Mouse (Mus musculus) spleen, adult 18-20 months (tissue): ENCODE results near the gene Myh13.
A peak's percentile ranks its signal among the peaks of the same experiment; 100 is the strongest.

Source experiments
- DNase-seq, 2 experiments: peaks; one replicate each; pipeline ENCODE4 v3.0.0; 2022; ENCODE audit warnings: mixed read lengths in 2 of 2

The Myh13 gene

GRCm38 (mm10) chr11:67321358-67321757 is at the start of gene Myh13:
Gene Myh13 (plus strand): TSS chr11:67321658.
- DNase-seq, result no peak

DNA sequence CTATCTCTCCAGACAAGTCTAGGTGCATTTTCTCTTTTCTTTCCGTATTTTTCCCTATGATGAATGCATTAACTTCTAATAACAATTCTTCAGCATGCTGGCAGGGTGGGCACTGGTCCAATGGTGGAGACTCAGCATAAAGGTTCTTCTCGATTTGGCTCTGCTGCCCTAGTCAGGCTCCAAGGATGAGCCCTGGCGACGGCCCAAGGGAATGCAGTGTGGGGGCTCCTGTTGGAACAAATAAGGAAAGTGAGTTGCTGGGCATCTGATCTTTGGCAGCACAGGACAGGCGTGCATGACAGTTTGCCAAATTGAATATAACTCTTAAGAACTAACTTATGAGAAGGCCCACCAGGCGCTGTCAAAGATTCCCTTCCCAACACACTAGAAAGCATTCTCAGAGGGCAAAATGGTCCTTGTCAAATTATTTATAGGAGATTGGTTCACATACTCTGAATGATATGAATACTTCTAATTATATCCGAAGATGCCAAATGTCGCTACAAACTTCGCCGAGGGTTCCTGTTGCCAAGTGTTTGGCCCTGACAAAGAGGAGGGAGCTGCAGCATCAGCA is 44.8 kb upstream of the Myh13 start, which contains the start of gene Myh8:
Myh8 (plus strand) TSS at position 524 of the 574 bp plus-strand sequence.
- DNase-seq, result no peak

- DNase-seq, result no peak
Measured at GRCm38 (mm10) chr11:67293440-67293839, 28.0 kb upstream of the Myh13 start.

GRCm38 (mm10) chr11:67313733-67314452 is 7.6 kb upstream of the Myh13 start:
- no peak for DNase-seq

DNA sequence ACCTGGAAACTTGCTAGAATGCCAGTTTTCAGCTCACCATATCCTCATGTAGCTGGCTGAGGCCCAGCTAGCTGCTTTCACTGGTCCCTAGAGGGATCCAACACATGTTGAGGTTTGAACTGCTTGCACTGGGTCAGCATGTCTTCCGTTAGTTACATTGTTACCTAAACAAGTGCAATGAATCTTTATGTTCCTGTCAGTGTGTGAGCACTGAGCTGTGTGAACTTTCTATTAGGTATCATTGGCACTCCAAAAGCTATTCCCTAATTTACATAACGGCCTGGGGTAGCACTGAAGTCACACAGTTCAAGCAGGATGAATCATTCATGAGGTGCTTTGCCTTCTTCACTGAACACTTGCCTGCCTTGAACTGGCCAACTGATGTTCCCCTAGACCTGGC is 5.1 kb downstream of the Myh13 start:
- DNase-seq, result no peak

DNA sequence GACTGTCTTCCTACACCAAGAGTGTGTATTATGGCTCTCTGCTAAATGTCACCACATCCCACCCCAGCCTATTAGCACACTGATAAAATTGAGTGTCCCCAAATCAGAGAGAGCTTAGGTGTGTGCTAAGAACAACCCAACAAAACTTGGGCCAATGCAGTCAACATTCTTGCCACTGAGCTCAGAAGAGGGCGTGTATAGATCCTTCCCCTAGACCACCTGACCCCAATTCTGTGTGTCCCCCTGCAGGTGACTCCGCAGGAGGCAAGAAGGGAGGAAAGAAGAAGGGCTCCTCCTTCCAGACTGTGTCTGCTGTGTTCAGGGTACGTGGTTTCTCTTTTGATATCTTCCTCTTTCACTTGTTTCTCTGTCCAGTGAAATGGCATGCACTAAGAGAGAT is 23.1 kb downstream of the Myh13 start:
- no peak for DNase-seq

DNA sequence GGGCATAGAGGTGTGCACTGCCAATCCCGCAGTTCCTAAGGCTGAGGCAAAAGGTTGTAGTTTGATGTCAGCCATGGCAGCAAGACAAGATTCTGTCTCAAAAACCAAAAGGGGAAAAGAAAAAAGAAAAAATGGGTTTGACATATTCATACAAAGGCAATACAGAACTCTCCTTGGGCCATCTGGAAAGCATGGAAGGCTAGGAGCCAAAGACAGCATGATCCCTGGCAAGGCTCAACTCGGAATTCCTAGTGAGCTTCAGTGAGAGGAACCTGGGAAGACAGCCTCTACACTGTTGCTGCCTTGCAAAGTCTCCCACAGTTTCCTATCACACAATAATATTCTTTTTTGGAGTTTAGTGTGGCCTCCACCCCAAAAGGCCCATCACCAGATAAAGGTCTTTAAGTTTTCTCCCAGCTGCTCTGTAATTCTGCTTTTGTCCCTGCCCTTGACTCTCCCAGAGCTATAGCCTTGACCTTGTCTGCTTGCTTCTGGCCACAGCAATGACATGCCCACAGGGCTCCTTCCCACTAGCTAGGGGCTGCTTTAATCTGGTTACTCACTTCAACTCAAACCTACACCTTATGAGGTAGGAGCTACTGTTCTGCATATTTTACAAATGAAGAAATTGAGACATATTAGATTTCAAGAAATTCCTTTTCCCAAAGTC is 23.9 kb downstream of the Myh13 start:
- DNase-seq, result no peak

DNA sequence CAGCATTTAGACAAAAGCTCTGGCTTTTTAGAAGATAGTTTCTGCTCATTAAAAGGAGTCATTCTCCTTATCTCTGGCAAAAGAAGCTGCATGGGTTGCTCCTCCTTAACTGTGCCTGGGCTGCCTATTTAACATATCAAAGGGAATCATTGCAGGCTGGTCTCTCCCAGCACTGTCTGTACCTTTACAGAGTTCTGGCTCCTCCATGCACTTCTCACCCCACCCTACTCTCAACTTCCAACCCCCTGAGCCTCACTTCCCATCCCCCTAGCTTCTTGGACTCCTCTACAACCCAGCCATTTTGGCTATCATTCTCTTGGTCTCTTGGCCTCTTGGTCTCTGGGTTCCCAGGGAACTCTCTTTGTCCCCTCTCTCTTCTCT is 24.4 kb downstream of the Myh13 start:
- DNase-seq, result no peak

DNA sequence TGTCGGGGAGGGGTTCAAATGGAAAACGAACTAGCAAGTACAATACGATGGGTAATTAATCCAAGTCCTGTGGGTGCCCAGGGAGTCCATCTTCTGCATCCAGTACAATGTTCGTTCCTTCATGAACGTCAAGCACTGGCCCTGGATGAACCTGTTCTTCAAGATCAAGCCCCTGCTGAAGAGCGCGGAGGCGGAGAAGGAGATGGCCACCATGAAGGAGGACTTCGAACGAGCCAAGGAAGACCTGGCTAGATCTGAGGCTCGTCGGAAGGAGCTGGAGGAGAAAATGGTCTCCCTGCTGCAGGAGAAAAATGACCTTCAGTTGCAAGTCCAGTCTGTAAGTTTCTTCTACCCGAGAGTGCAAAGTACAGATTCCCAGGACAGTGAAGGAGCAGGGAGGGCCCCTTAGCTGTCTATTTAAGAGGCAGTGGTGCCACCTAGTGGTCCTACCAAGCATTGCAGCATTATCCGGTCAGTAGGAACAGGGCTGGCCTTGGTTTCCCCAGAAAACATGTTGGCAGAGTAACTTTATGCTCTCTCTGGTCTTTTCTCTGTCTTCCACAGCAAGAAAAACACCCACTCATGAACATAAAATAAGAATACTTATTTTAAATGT is 28.8 kb downstream of the Myh13 start:
- peak in 1 of 2 experiments; percentile 56 for DNase-seq

- no peak for DNase-seq
Measured at GRCm38 (mm10) chr11:67353011-67353410, 31.6 kb downstream of the Myh13 start.

DNA sequence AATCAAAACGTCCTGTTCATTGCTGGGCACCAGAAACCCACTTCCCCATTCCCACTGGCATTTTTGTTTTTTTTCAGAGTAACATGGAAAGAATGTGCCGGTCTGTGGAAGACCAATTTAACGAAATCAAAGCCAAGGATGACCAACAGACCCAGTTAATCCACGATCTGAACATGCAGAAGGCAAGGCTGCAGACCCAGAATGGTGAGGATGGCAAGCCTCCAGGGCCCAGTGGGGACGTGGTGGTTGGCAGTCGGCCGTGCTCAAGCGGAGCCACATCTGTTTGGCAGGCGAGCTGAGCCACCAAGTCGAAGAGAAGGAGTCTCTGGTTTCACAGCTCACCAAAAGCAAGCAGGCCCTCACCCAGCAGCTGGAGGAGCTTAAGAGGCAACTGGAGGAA is 36.6 kb downstream of the Myh13 start:
- no peak for DNase-seq

DNA sequence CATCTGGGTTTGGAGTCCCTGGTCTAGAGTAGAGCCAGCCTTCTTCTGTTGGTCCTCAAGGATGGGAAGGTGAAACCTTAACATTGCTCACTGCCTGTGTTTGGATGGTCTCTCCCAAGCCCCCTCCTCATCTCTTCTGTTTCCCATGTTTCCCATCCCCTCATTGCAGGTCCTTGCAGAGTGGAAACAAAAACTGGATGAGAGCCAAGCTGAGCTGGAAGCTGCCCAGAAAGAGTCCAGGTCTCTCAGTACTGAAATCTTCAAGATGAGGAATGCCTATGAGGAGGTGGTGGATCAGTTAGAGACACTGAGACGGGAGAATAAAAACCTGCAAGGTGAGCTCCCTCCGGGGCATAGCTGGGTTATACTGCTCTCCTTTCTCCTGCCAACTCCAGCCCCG is 40.8 kb downstream of the Myh13 start:
- no peak for DNase-seq

- DNase-seq, result no peak
Measured at GRCm38 (mm10) chr11:67364551-67364950, 43.1 kb downstream of the Myh13 start.

DNA sequence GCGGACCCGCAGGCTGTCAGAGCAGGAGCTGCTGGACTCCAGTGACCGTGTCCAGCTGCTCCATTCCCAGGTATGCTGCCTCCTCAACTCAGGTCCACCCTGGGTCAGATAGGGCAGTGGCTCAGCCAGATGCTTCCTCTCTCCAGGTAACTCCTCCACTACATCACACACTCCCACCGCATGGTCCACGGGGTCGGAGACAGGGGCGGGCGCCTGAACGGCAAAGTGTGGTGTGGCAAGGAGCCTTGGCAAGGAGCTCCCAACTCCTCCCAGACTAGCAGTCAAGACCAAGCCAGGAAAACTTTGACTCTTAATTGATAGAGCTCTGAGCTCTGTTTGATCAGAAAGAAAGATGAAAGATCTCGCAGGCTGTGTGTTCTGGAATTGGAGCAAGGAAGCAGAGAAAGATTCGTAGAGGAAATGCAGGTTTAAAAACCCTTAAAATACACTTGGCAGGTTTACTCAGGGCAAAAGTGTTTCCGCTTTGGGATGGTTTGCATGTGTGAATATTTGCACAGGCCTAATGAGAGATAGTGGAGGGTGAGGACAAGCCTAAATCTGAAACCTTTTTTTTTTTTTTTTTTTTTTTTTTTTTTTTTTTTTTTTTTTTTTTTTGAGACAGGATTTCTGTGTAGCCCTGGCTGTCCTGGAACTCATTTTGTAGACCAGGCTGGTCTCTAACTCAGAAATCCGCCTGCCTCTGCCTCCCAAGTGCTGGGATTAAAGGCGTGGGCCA is 43.7 kb downstream of the Myh13 start:
- DNase-seq, result no peak

DNA sequence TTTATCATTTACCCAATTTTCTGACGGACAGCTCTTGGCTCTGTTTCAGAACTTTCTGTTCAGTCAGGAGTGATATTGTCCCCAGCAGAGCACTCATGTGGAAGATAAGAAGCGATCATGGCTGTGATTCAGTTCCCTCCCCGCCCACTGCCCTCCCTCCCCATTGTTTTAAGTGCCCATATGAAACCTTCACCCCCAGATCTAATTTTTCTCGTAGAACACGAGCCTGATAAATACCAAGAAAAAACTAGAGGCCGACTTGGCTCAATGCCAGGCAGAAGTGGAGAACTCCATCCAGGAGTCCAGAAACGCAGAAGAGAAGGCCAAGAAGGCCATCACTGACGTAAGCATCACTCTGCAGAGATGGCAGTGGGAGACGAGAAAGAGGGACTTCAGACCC is 45.5 kb downstream of the Myh13 start:
- DNase-seq, result no peak

DNA sequence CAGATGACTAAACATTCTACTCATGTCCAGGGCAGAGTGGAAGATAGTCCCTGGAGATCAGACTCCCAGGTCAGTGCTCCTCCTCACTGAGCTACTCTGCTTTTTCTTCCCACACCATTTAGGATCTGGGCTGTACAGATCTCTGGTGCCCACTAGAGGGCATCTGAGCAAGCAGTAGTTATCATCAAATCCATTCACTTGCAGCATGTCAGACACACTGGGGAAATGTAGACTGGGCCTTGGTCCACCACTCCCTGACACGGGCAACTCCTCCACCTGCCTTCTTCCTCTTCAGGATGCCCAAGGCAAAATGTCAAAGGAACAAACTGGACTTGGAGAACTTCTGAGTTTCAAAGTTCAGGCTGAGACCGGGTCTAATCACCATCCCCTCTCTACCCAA is 51.9 kb downstream of the Myh13 start:
- DNase-seq, result peak in 1 of 2 experiments; percentile 6

DNA sequence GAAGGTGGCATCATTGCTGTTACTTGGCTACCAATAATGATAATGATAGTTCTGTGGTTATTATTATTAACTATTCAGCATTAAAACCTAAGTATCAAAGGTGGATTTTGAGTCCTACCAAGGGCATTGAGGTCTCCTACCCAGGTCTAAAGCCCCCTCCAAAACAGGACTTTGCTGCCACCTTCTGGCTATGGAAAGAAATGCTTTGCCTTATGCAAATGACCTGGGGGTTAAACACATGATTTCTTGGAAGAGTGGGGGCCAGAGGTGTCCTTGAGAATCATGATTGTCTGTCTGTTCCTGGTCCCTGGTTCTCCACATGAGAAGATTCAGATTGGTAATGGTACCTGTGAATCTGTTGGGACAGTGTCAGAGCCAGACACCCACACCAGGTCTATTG is 54.9 kb downstream of the Myh13 start:
- no peak for DNase-seq

- no peak for DNase-seq
Measured at GRCm38 (mm10) chr11:67379703-67380510, 58.4 kb downstream of the Myh13 start.

DNA sequence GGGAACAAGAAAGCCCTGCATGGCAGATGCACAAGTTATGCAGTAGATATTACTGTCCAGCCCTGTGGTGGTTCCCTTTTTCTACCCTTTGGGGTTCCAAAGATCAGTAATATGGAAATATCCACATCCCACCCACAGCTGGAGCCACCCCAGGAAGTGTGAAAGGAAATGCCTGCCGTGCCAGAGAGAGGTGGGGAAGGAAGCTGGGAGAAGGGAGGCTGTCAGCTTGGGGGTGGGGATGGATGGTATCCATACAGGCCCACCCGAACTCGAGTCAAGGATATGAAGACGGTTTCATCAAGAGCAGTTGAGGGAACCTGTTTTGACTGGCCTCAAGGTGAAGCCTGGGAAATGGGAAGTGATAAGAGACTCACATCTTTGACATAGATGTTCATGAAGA is 60.4 kb downstream of the Myh13 start:
- DNase-seq, result no peak

DNA sequence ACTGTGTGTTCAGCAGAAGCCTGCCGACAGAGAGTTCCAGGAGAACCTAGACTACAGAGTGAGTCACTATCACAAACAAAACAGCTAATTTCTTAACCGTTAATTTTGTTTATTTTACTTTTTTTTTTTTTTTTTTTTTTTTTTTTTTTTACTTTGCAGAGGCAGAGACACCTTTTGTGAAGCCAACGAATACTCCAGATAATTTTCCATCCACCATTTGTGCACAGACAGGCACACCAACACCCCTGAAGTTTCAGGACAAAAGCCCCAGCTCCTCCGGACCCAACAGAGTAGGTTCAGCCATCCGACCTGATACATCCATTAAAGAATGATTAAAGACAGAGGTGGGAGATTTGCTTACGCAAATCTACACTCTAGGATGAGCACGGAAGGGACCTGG is 63.2 kb downstream of the Myh13 start:
- no peak for DNase-seq

DNA sequence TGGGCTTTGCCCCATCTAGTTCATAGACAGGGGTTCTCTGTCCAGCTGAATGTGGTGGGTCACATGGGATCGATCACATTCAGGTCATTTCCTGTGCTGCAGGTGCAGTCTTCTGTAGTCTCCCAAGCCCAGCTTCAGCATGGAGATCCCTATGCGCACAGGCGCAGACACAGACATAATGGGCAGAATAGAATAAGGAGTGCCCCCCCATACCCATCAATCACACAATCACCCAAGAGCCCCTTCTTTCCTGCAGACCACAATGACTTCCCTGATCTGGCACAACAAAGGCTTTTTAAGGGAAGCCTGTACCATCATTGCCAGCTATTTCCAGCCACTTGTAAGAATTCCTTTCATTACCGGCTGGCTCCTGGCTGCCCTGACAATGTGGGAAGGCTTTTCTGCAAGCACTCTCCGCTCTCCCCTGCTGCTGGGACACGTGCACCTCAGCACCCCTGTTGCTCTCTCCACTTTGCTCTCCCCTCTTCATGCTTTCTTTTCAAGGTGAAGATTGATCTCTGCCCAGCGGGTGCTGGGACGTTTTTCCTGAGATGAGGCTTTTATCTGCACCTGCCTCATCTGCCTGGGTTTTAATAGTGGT is 65.5 kb downstream of the Myh13 start:
- DNase-seq, result no peak
